Mouse (Mus musculus): ENCODE data around the gene Apoa1.

The Apoa1 gene

DNA sequence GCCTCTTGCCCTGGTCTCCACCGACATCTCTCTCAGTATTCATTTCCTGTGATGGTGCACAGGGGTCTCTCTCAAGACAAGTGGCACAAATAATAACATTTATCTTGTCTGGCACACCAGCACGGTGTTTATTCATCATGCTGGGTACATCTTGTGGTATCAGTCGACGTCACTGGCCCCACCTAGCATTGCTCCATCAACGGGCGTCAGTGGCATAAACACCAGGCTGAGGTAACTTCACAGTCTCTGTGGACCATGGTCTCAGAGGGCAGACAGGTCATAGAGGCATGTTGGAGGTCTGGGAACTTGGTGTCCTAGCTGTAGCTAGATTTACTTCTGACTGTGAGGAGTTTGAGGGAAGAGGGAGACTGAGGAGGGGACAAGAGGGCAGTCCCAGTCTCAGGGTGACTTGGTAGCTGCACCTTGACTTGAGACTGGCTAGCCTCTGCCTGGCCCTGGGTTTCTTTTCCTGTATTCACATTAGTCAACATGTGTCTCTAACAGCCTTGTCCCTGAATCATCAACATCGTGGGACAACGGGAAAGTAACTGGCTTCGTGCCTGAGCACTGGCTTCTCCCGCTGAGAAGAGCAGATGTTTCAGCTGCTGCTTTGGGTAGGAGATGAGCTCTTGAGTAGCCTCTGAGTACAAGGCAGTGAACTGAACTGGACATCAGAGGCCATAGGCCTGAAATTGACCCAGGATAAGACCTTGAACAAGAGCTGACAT is 28.4 kb downstream of the Apoa1 start:
- DNase-seq (ENCODE audit: low spot score in 2 of 2), result no peak

DNA sequence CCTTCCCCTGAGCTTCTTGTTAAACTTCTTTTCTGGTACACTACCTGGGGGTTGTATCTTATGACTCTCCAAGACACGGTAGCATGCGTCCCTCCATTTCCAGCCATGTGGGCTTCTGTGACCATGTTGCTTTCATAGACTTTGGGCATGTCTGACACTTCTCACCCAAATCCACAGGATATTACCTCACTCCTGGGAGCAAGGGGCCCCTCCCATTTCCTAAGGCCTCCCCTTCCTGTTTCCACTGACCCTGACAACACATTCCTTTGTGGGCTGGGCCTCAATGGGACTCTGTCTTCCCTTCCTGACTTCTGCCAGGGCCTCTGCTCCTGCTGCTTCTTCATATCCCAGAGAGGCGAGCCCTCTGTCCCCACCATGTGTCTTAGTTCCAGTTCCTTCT is 29.2 kb downstream of the Apoa1 start:
- DNase-seq (ENCODE audit: low spot score in 2 of 2), result peak; percentile 31 to 38

DNA sequence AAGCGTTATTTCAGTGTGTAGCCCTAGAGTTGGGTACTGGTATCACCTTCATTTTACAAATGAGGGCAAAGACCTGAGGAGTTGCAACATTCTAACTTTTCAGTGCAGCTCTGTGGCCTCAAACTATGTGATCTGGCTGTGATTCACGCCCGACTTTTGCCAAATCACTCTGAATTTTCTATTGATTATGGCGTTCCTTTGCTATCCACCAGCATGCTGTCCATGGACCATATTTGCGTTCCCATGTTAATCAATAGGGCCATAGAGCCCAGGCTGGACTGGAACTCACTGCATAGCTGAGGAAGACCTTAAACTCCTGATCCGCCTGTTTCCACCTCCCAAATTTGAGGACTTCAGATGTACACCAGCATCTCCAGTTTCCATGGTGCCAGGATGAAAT is 30.7 kb downstream of the Apoa1 start:
- DNase-seq (ENCODE audit: low spot score in 2 of 2), result no peak

DNA sequence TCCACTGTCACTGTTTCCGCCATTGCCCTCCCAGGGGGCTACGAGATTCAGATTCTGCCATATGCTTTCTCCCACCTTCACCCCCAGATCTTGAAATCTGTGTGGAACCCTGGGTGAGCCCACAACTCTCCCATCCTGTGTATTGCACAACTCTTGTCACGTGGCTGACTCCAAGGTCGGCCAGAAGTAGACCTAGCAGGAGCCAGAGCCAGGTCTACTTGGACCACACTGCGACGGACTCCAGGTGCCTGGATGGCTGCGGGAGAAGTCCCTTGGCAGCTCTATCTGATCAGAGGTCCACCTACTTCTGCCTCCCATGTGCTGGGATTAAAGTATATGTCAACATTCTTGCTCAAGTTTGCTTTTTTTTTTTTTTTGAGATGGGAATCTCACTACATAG is 32.8 kb downstream of the Apoa1 start:
- no peak for DNase-seq (ENCODE audit: low spot score in 2 of 2)

DNA sequence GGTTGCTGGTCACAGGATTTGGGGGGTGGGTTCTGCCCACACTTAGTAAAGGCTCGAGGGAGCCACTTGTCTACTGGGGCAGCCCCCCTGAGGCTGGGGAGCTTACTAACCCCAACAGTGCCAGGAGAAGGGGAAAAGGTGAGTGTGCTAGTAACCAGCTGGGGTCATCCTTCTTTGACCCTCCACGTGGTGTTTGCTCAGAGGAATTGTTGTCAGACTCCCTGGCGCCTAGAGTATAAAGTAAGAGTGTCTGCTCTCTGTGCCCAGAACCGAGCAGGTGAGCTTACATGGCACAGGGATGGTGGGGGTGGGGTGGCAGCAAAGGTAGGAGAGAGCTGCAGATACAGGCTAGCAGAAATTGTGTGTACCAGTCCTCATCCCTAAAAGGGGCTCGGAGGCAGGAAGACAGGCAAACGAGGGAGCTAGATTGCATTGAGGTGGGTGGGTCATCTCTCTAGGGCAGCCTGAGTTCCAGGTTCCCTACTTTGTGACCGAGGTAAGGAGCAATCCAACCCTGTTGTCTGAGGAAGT is 40.0 kb downstream of the Apoa1 start, which contains the start of gene Apoa5:
Apoa5 (plus strand) TSS at position 291 of the 531 bp plus-strand sequence.
- DNase-seq (ENCODE audit: low spot score in 2 of 2), result no peak

DNA sequence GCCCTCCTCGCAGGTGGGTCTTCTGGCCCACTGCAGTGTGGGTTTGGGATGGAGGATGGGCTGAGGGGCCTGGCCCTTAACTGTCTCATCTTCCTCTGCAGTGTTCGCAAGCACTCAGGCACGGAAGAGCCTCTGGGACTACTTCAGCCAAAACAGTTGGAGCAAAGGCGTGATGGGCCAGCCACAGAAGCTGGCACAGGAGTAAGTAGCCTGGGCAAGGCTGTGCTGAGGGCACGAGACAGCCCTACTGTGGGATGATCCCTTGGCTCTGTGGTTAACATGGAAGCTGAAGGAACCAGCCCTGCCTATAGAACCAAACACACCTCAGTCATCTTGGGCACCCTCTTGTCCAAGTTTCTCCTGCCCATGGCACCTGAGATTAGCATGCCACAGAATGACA is 40.7 kb downstream of the Apoa1 start:
- no peak for DNase-seq (ENCODE audit: low spot score in 2 of 2)

DNA sequence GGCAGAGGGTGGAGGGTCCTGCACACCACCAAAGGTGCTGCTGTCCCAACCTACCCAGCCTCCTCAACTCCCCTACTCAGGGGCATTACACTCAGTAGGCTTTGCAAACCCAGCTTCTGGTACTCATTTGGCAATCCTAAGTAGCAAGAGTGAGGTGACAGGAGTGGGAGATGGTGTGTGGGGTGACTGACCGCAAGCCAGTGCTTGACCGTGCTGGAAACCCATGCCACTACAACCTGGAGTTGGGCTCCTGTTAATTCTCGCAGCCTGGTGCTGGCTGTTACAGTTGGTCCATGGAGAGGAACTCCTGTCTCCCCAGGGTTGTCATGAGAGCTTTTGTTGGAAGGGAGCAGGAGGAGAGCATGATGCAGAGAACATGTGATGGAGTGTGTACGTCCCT is 42.4 kb downstream of the Apoa1 start:
- DNase-seq (ENCODE audit: low spot score in 2 of 2), result no peak

DNA sequence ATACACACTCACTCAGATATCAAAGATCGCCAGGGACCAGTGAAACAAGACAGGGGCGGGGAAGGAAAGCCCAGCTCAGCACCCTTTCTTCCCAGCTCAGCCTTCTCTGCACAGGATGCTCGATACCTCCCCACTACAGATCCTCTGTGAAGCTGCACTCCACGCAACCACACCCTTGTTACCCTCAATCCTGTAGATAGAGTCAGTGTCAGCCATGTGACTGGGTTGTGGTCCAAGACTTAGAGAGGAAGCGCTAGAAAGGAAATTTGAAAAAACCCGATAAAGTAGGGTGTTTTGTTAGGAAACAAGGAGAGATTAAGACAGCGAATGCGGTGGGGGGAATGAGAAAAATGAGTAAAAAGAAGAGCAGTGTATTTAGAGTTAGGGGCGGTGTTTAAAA is 43.7 kb downstream of the Apoa1 start:
- DNase-seq (ENCODE audit: low spot score in 2 of 2), result no peak

DNA sequence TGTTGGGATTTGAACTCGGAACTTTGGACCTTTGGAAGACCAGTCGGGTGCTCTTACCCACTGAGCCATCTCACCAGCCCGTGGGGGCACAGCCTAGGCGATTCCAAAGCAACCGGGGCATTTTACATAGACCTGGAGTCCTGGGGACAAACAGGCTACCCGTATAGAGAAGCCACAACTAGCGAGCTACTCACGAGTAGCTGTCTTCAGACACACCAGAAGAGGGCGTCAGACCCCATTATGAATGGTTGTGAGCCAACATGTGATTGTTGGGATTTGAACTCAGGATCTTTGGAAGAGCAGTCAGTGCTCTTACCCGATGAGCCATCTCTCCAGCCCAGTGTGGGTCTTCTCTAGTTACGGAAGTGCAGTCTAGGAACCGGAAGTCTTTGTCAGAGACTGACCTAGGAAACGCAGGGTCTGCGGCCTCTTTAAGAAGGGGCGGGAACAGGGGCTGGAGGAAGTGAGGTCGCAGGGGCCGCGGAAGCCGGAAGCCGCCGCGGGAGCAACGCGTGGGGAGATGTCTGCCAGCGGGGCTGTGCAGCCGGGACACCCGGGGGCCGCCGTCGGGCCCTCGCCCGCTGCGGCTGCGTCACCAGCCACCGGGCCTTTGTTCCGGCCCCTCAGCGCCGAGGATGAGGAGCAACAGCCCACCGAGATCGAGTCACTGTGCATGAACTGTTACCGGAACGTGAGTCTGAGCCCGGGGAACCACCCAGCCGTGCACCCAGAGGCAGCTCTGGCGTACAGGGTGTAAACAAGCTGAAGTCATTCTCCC is 44.5 kb downstream of the Apoa1 start, which contains the start of gene Zpr1:
Zpr1 (plus strand) TSS at position 388 of the 778 bp plus-strand sequence.
- DNase-seq (ENCODE audit: low spot score in 2 of 2), result peak; percentile 92 to 93

DNA sequence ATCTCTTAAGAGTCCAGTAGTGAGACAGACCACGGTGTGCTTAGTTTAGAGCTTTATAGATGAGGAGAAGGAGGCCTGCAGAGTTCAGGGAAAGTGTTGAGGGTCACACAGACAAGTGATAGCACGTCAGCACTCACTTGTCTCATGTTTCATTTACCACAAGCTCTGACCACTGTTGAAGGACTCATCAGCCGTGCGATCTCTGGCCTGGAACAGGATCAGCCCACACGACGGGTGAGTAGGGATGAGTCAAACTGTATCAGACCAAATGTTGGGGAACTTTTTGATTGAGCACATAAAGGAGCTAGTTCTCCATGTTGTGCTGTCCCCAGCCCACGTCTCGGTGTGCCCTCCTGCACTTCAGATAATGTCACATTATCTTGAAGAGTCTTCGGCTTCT is 46.1 kb downstream of the Apoa1 start:
- DNase-seq (ENCODE audit: low spot score in 2 of 2), result no peak
